Mouse (Mus musculus): Measurements from ENCODE around the gene Eps15l1.

DNA sequence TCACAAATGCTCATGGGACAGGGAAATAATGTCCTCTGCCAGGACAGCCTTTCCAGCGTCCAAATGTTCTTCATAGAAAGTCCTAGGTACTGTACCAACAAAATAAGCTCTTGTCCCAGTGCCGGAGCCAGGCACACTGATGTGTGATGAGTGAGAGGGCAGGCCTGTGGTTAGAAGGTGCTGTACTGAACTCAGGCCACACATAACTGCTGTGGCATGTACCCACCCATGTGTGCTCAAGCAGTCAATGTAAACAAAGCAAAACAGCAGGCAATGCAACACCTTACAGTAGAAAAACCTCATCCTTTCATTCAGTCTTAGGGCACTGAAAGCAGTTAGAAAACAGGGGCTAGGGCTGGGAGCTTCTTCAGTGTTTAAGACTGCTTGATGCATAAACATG is 35.5 kb downstream of the Eps15l1 start:
- no peak for TF ChIP-seq POLR2A (IDR thresholded peaks at IDR 0.05; ENCODE audit: control insufficient read depth, extremely low read depth, insufficient read depth, low read length, poor library complexity)
- no peak for TF ChIP-seq CTCF (IDR thresholded peaks at IDR 0.05; ENCODE audit: borderline replicate concordance, control insufficient read depth, extremely low read depth, insufficient read depth, low read length, poor library complexity)
